Mouse (Mus musculus): ENCODE data around the gene Dppa2. TPM values are rescaled to one million over a fixed set of nuclear protein-coding genes. Genes with fewer than 3 reads are reported as not detected.

The Dppa2 gene
- not detected in 2 replicates for polyA plus RNA-seq (2012; rRNA removed; ENCODE audit: low replicate concordance)

GRCm38 (mm10) chr16:48303509-48303908 lies at the start of gene Dppa2:
Gene Dppa2 (plus strand): TSS chr16:48303908.

GRCm38 (mm10) chr16:48283517-48283916 lies 20.2 kb upstream of the Dppa2 start, which contains the start of gene Dppa4:
Gene Dppa4 (plus strand): TSS chr16:48283733.

Other genes with a start within 250 kb of the Dppa2 start
- 0.09 TPM in 1 of 2 replicates, not detected in the other for gene Dppa4, start 20.2 kb upstream of the Dppa2 start, polyA plus RNA-seq (2012; rRNA removed; ENCODE audit: low replicate concordance)
- gene Gm5485, start 108.5 kb downstream of the Dppa2 start, polyA plus RNA-seq (2012; rRNA removed; ENCODE audit: low replicate concordance), result not detected in 2 replicates
- gene Morc1, start 127.3 kb downstream of the Dppa2 start, polyA plus RNA-seq (2012; rRNA removed; ENCODE audit: low replicate concordance), result 0.04 TPM in 1 of 2 replicates, not detected in the other